Comparison of ENCODE assay signal across 8 mouse cellular contexts in the genomic region with DNA sequence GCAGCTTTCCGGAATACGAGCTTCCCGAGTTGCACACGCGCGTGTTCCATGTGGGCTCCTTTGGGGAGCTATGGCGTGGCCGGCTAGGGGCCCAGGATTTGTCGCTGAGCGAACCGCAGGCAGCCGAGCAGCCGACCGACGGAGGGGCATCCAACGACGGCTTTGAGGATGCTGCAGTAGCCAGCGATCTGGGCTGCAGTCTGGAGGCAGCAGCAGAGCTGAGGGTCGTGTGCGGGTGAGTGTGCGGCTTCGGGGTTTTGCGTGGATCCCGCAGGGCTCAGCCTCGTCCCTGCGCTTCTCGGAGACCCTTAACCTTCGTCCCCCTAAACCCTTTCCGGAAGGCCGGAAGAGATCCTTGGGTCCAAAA. TPM values are rescaled to one million over a fixed set of nuclear protein-coding genes. Genes with fewer than 3 reads are reported as not detected.
A peak's percentile ranks its signal among the peaks of the same experiment; 100 is the strongest.
DNase-seq lines count a peak whose midpoint lies in the region; ATAC-seq and TF ChIP-seq lines count a peak whose summit lies in the region.

No protein-coding gene starts in this region.

- peaks cover 47% of the 10 kb centered on the region for H3K79me2 ChIP-seq in myocyte (ENCODE audit: control insufficient read depth, insufficient read depth)

- ATAC-seq in embryonic facial prominence, embryonic 11.5 days (replicated peaks; ENCODE audit: insufficient number of reproducible peaks, low FRiP score, low TSS enrichment, low read depth), result peak; percentile 57
- ATAC-seq in intestine, embryonic 16.5 days, result peak; percentile 67; the same call in 1 of the 2 replicates

- DNase-seq in layer of hippocampus, adult 2 months (ENCODE audit: low spot score in 2 of 2), result no peak
- no peak for DNase-seq in layer of hippocampus, adult 8-10 months (ENCODE audit: low spot score in 2 of 2)
- no peak for DNase-seq in embryonic facial prominence, embryonic 11.5 days (ENCODE audit: low spot score)
- no peak for DNase-seq in adrenal gland, adult 8-10 months
- DNase-seq in left cerebral cortex, postnatal 14 days (ENCODE audit: low spot score in 2 of 2), result no peak
- no peak for DNase-seq in right cerebral cortex, postnatal 4 days

- H3ac ChIP-seq in myocyte (ENCODE audit: control insufficient read depth, insufficient read length), result peak overlapping the region; percentile 22

- no peak for TF ChIP-seq POLR2A in myocyte (IDR thresholded peaks at IDR 0.05; ENCODE audit: insufficient read length, low read depth)

- H3K9me3 ChIP-seq in embryonic facial prominence, embryonic 11.5 days (replicated peaks; ENCODE audit: control insufficient read depth, low read length), result no peaks in the 10 kb centered on the region
- no peaks in the 10 kb centered on the region for H3K9me3 ChIP-seq in intestine, embryonic 16.5 days (ENCODE audit: control insufficient read depth, low read length)

- H3K27me3 ChIP-seq in embryonic facial prominence, embryonic 11.5 days (ENCODE audit: control insufficient read depth, insufficient read depth, low read length), result no peaks in the 10 kb centered on the region
- no peaks in the 10 kb centered on the region for H3K27me3 ChIP-seq in intestine, embryonic 16.5 days (replicated peaks; ENCODE audit: control insufficient read depth, insufficient read depth, low read length)
- no peaks in the 10 kb centered on the region for H3K27me3 ChIP-seq in myocyte (ENCODE audit: control insufficient read depth, insufficient read depth, insufficient read length)

- H3K36me3 ChIP-seq in embryonic facial prominence, embryonic 11.5 days (replicated peaks; ENCODE audit: control insufficient read depth, insufficient read depth, low read depth, low read length), result no peaks in the 10 kb centered on the region; the same call in 1 of the 2 replicates
- H3K36me3 ChIP-seq in intestine, embryonic 16.5 days (ENCODE audit: control insufficient read depth, insufficient read depth, low read length), result no peaks in the 10 kb centered on the region
- H3K36me3 ChIP-seq in myocyte (ENCODE audit: control insufficient read depth, insufficient read depth), result peaks cover 7% of the 10 kb centered on the region

- under 1% methylated on average over 30 of the region's 30 CpGs for WGBS in embryonic facial prominence, embryonic 11.5 days
- WGBS in intestine, embryonic 16.5 days, result under 1% methylated on average over 30 of the region's 30 CpGs

- H3K4me2 ChIP-seq in embryonic facial prominence, embryonic 11.5 days (ENCODE audit: low read depth, low read length), result peak overlapping the region; percentile 55
- peak overlapping the region; percentile 81 for H3K4me2 ChIP-seq in intestine, embryonic 16.5 days (ENCODE audit: low read depth, low read length)
- H3K4me2 ChIP-seq in myocyte (ENCODE audit: low read depth), result peak overlapping the region; percentile 62

- H3K9ac ChIP-seq in embryonic facial prominence, embryonic 11.5 days (replicated peaks; ENCODE audit: low read length), result peak overlapping the region; percentile 94
- peak overlapping the region; percentile 87 for H3K9ac ChIP-seq in intestine, embryonic 16.5 days (ENCODE audit: low read depth, low read length)

- H3K4me1 ChIP-seq in embryonic facial prominence, embryonic 11.5 days (ENCODE audit: control insufficient read depth, insufficient read depth, low read length), result no peaks in the 10 kb centered on the region
- peaks cover 7% of the 10 kb centered on the region; the same call in 1 of the 2 replicates for H3K4me1 ChIP-seq in intestine, embryonic 16.5 days (ENCODE audit: control insufficient read depth, insufficient read depth, low read length)

- peak overlapping the region; percentile 95 for H3K27ac ChIP-seq in layer of hippocampus, adult 2 months
- no peak overlapping the region; the same call in 1 of the 2 replicates for H3K27ac ChIP-seq in embryonic facial prominence, embryonic 11.5 days (replicated peaks; ENCODE audit: low read depth, low read length)
- peak overlapping the region; percentile 87 for H3K27ac ChIP-seq in intestine, embryonic 16.5 days (ENCODE audit: low read length)

- no peak for TF ChIP-seq CTCF in layer of hippocampus, adult 2 months (conservative IDR thresholded peaks at IDR 0.05)

- H3K4me3 ChIP-seq in layer of hippocampus, adult 2 months, result peak overlapping the region; percentile 90
- H3K4me3 ChIP-seq in embryonic facial prominence, embryonic 11.5 days (ENCODE audit: low read depth, low read length), result peak overlapping the region; percentile 97
- H3K4me3 ChIP-seq in intestine, embryonic 16.5 days (ENCODE audit: low read length), result peak overlapping the region; percentile 82
- peak overlapping the region; percentile 93 for H3K4me3 ChIP-seq in myocyte

- intact Hi-C loops in left cerebral cortex, postnatal 14 days (cut with DNase I), result loop anchor here (10.0 kb wide), 1 partner anchor 157 kb away; no protein-coding TSS in a partner anchor

TF ChIP-seq in myocyte, 11 proteins besides CTCF, POLR2A, EP300 and RAD21:
- TF ChIP-seq USF1 (IDR thresholded peaks at IDR 0.05; ENCODE audit: low read depth) (no peak), SRF (IDR thresholded peaks at IDR 0.05; ENCODE audit: control insufficient read depth, insufficient read length, low read depth) (no peak), TCF3 (IDR thresholded peaks at IDR 0.05; ENCODE audit: insufficient read length, low read depth) (no peak)

RNA-seq across cellular contexts. Expression of a gene that starts 0.3 kb away (rescaled TPM):
- 10 to 100 TPM; 37.0 to 39.7 TPM for total RNA-seq in layer of hippocampus, adult 2 months (2021)
- total RNA-seq in layer of hippocampus, adult 8-10 months (2022), result 10 to 100 TPM; 32.6 to 39.8 (median 35.6) TPM
- polyA plus RNA-seq in embryonic facial prominence, embryonic 11.5 days (2014; fragmentation: Nextera tagmentation; extraction: Ambion mirVana), result 63.1 and 63.6 TPM in 2 replicates
- polyA plus RNA-seq in intestine, embryonic 16.5 days (2015; fragmentation: Nextera tagmentation; extraction: Ambion mirVana), result 24.6 and 27.2 TPM in 2 replicates
- 18.4 TPM for polyA plus RNA-seq in myocyte (2012; fragmentation: generic; extraction: Trizol)
- 10 to 100 TPM; 21.7 to 34.2 (median 25.3) TPM for total RNA-seq in adrenal gland, adult 8-10 months (2022)
- 10 to 100 TPM; 40.3 to 43.8 TPM for total RNA-seq in left cerebral cortex, postnatal 14 days (2021)
